Mouse (Mus musculus) testis, adult 2 months (tissue): Measurements from ENCODE around the gene Trpt1.

Experiments used
- CTCF ChIP-seq: fragments of 200-500 bp; IDR thresholded peaks from 2 replicates; pipeline ENCODE4 v1.5.1; 2012; ENCODE audit warnings: low read depth, mild to moderate bottlenecking, inconsistent platforms, low read length, moderate library complexity; ENCODE audit not compliant: control insufficient read depth, insufficient read depth, insufficient replicate concordance
- POLR2A ChIP-seq: fragments of 200-500 bp; IDR thresholded peaks from 2 replicates; pipeline ENCODE4 v1.6.1; 2012; ENCODE audit warnings: low read depth, mild to moderate bottlenecking, inconsistent platforms, low read length, moderate library complexity; ENCODE audit not compliant: control insufficient read depth

GRCm38 (mm10) chr19:6952712-6953037, 43.3 kb upstream of the Trpt1 start:
- TF ChIP-seq POLR2A (no peak), CTCF (no peak)
